Mouse (Mus musculus) midbrain, embryonic 15.5 days (tissue): Measurements from ENCODE around the gene Cdc26. TPM values are rescaled to one million over a fixed set of nuclear protein-coding genes. Genes with fewer than 3 reads are reported as not detected.

Experiments
- ATAC-seq: fragments of 200-750 bp; cut with Nextera tagmentation; replicated peaks from 2 replicates; pipeline ENCODE4 v1.8.0; 2017; ENCODE audit warnings: moderate TSS enrichment
- H3K27ac ChIP-seq: fragments of 300-500 bp; sonication (generic); 2 replicates; pipeline ENCODE4 v1.5.1; 2015; ENCODE audit warnings: mild to moderate bottlenecking, inconsistent platforms
- H3K27me3 ChIP-seq: fragments of 300-500 bp; sonication (generic); replicated peaks from 2 replicates; pipeline ENCODE4 v1.6.1; 2015; ENCODE audit warnings: inconsistent platforms
- H3K36me3 ChIP-seq: fragments of 300-500 bp; sonication (generic); replicated peaks from 2 replicates; pipeline ENCODE4 v1.6.1; 2015; ENCODE audit warnings: inconsistent platforms
- H3K4me1 ChIP-seq: fragments of 300-500 bp; sonication (generic); 2 replicates; pipeline ENCODE4 v1.6.1; 2015; ENCODE audit warnings: inconsistent platforms
- H3K4me2 ChIP-seq: fragments of 300-500 bp; sonication (generic); 2 replicates; pipeline ENCODE4 v1.6.1; 2015; ENCODE audit warnings: inconsistent platforms, mild to moderate bottlenecking, moderate library complexity
- H3K4me3 ChIP-seq: fragments of 300-500 bp; sonication (generic); 2 replicates; pipeline ENCODE4 v1.5.1; 2015; ENCODE audit warnings: mild to moderate bottlenecking, inconsistent platforms
- H3K9ac ChIP-seq: fragments of 300-500 bp; sonication (generic); 2 replicates; pipeline ENCODE4 v1.6.1; 2015; ENCODE audit warnings: mild to moderate bottlenecking, inconsistent platforms
- H3K9me3 ChIP-seq: fragments of 300-500 bp; sonication (generic); 2 replicates; pipeline ENCODE4 v1.6.1; 2016; ENCODE audit warnings: inconsistent platforms
- WGBS: fragments of 180-500 bp; shearing (Covaris S2); methylation state at CpG from one replicate; pipeline ENCODE4 v1.1.7; 2015; ENCODE audit warnings: mixed read lengths; 5-methylcytosine and 5-hydroxymethylcytosine counted together
- polyA plus RNA-seq: library from polyadenylated mRNA; unstranded; fragments of >200 nt; fragmentation: Nextera tagmentation; extraction: Ambion mirVana; gene quantifications from 2 replicates; pipeline ENCODE4 v1.2.1, GENCODE M21; 2015

Cdc26 gene
- polyA plus RNA-seq, 1 experiment from 2014 or later, result 76.5 TPM

GRCm38 (mm10) chr4:62349371-62349770 lies 59.1 kb downstream of the Cdc26 start:
- Histone ChIP-seq H3K4me2 (no peak overlapping the region), H3K9me3 (no peaks in the 10 kb centered on the region), H3K36me3 (peaks cover 12% of the 10 kb centered on the region; the same call in 1 of the 2 replicates), H3K27ac (no peak overlapping the region), H3K9ac (no peak overlapping the region), H3K27me3 (no peaks in the 10 kb centered on the region), H3K4me1 (no peaks in the 10 kb centered on the region), H3K4me3 (no peak overlapping the region)
- no peak for ATAC-seq
- WGBS, result 89% methylated on average over 2 of the region's 2 CpGs

- no peak for ATAC-seq
- H3K4me1 ChIP-seq, result no peaks in the 10 kb centered on the region
- no peak overlapping the region for H3K27ac ChIP-seq
- H3K9me3 ChIP-seq, result no peaks in the 10 kb centered on the region
- no peaks in the 10 kb centered on the region for H3K27me3 ChIP-seq
- no peak overlapping the region for H3K9ac ChIP-seq
- no peak overlapping the region for H3K4me2 ChIP-seq
- 84% methylated on average over 2 of the region's 2 CpGs for WGBS
- peaks cover 16% of the 10 kb centered on the region; the same call in 1 of the 2 replicates for H3K36me3 ChIP-seq
- H3K4me3 ChIP-seq, result no peak overlapping the region
Observed at GRCm38 (mm10) chr4:62348329-62348705, 60.1 kb downstream of the Cdc26 start.

- Histone ChIP-seq H3K4me2 (no peak overlapping the region), H3K36me3 (peaks cover 21% of the 10 kb centered on the region; the same call in 1 of the 2 replicates), H3K27me3 (no peaks in the 10 kb centered on the region), H3K4me3 (no peak overlapping the region), H3K4me1 (no peaks in the 10 kb centered on the region), H3K27ac (no peak overlapping the region), H3K9ac (no peak overlapping the region), H3K9me3 (no peaks in the 10 kb centered on the region)
- 80% methylated on average over 9 of the region's 9 CpGs for WGBS
- ATAC-seq, result no peak
Observed at GRCm38 (mm10) chr4:62347605-62348328, 60.7 kb downstream of the Cdc26 start.

GRCm38 (mm10) chr4:62345827-62346226 lies 62.6 kb downstream of the Cdc26 start:
- Histone ChIP-seq H3K9me3 (no peaks in the 10 kb centered on the region), H3K36me3 (peaks cover 17% of the 10 kb centered on the region; the same call in 1 of the 2 replicates), H3K27ac (no peak overlapping the region), H3K9ac (no peak overlapping the region), H3K4me1 (no peaks in the 10 kb centered on the region), H3K27me3 (no peaks in the 10 kb centered on the region), H3K4me3 (no peak overlapping the region), H3K4me2 (no peak overlapping the region)
- WGBS, result 80% methylated on average over 4 of the region's 4 CpGs
- no peak for ATAC-seq

- no peaks in the 10 kb centered on the region for H3K4me1 ChIP-seq
- peaks cover 17% of the 10 kb centered on the region; the same call in 1 of the 2 replicates for H3K36me3 ChIP-seq
- 98% methylated on average over 1 of the region's 1 CpGs for WGBS
- H3K4me3 ChIP-seq, result no peak overlapping the region
- no peak overlapping the region for H3K27ac ChIP-seq
- no peak overlapping the region for H3K4me2 ChIP-seq
- H3K9me3 ChIP-seq, result no peaks in the 10 kb centered on the region
- ATAC-seq, result no peak
- H3K9ac ChIP-seq, result no peak overlapping the region
- H3K27me3 ChIP-seq, result no peaks in the 10 kb centered on the region
Observed at GRCm38 (mm10) chr4:62344000-62344399, 64.4 kb downstream of the Cdc26 start.

- no peak overlapping the region for H3K27ac ChIP-seq
- H3K27me3 ChIP-seq, result no peaks in the 10 kb centered on the region
- no peak for ATAC-seq
- H3K9me3 ChIP-seq, result no peaks in the 10 kb centered on the region
- H3K4me3 ChIP-seq, result no peak overlapping the region
- 92% methylated on average over 5 of the region's 5 CpGs for WGBS
- no peak overlapping the region for H3K9ac ChIP-seq
- H3K36me3 ChIP-seq, result peaks cover 29% of the 10 kb centered on the region
- H3K4me1 ChIP-seq, result no peaks in the 10 kb centered on the region
- no peak overlapping the region for H3K4me2 ChIP-seq
Observed at GRCm38 (mm10) chr4:62338536-62338935, 69.9 kb downstream of the Cdc26 start.

Other genes with a start within 250 kb of the Cdc26 start
- gene Zfp37, start 177.6 kb downstream of the Cdc26 start, polyA plus RNA-seq, result 31.4 and 31.6 TPM in 2 replicates
- gene Slc31a2, start 146.1 kb downstream of the Cdc26 start, polyA plus RNA-seq, result 19.3 and 19.7 TPM in 2 replicates
- gene Fkbp15, start 48.1 kb downstream of the Cdc26 start, polyA plus RNA-seq, result 20.9 and 23.0 TPM in 2 replicates
- gene Slc31a1, start 47.9 kb downstream of the Cdc26 start, polyA plus RNA-seq, result 34.6 and 36.8 TPM in 2 replicates
- gene Prpf4, start 155 bp upstream of the Cdc26 start, polyA plus RNA-seq, result 15.6 and 16.5 TPM in 2 replicates
- gene Rnf183, start 26.6 kb upstream of the Cdc26 start, polyA plus RNA-seq, result 0.20 and 0.21 TPM in 2 replicates
- gene Wdr31, start 62.3 kb upstream of the Cdc26 start, polyA plus RNA-seq, result 15.8 and 16.3 TPM in 2 replicates
- gene Bspry, start 71.4 kb upstream of the Cdc26 start, polyA plus RNA-seq, result 0.60 and 1.0 TPM in 2 replicates
- gene Hdhd3, start 94.8 kb upstream of the Cdc26 start, polyA plus RNA-seq, result 12.7 and 14.5 TPM in 2 replicates
- 71.2 and 72.1 TPM in 2 replicates for gene Alad, start 111.3 kb upstream of the Cdc26 start, polyA plus RNA-seq
- 58.9 and 62.2 TPM in 2 replicates for gene Pole3, start 116.4 kb upstream of the Cdc26 start, polyA plus RNA-seq
- 0.52 and 1.2 TPM in 2 replicates for gene 4933430I17Rik, start 116.7 kb upstream of the Cdc26 start, polyA plus RNA-seq
- gene Rgs3, start 151.2 kb upstream of the Cdc26 start, polyA plus RNA-seq, result 76.6 and 80.1 TPM in 2 replicates